Mouse (Mus musculus) G1E (cell line): Measurements from ENCODE around the gene Sik3. TPM values are rescaled to one million over a fixed set of nuclear protein-coding genes. Genes with fewer than 3 reads are reported as not detected.

Source experiments
- ATAC-seq: 2 replicates; pipeline ENCODE4 v1.8.0; 2016; ENCODE audit warnings: mild to moderate bottlenecking; ENCODE audit not compliant: insufficient number of reproducible peaks, poor library complexity, low FRiP score, severe bottlenecking; ENCODE audit errors: extremely low read depth
- DNase-seq: peaks from one replicate; pipeline ENCODE4 v3.0.0; 2012; ENCODE audit warnings: low spot score
- H3K27me3 ChIP-seq: 2 replicates; pipeline ENCODE4 v1.6.1; 2012; ENCODE audit warnings: mild to moderate bottlenecking, low read length, inconsistent platforms; ENCODE audit not compliant: insufficient read depth
- H3K36me3 ChIP-seq: replicated peaks from 2 replicates; pipeline ENCODE3; 2012; ENCODE audit warnings: mild to moderate bottlenecking, inconsistent platforms
- H3K4me1 ChIP-seq: 2 replicates; pipeline ENCODE4 v1.6.1; 2012; ENCODE audit warnings: low read depth, low read length, inconsistent platforms, mixed read lengths; ENCODE audit not compliant: insufficient read depth
- H3K4me3 ChIP-seq: 2 replicates; pipeline ENCODE4 v1.5.1; 2012; ENCODE audit warnings: low read depth, mild to moderate bottlenecking, inconsistent platforms, low read length, moderate library complexity, mixed read lengths
- H3K9me3 ChIP-seq: replicated peaks from 2 replicates; pipeline ENCODE4 v1.6.1; 2012; ENCODE audit warnings: inconsistent platforms
- CTCF ChIP-seq: IDR thresholded peaks from 2 replicates; pipeline ENCODE4 v1.5.1; 2012; ENCODE audit warnings: low read depth, low read length, inconsistent platforms, mixed read lengths
- GATA1 ChIP-seq: IDR thresholded peaks from 2 replicates; pipeline ENCODE4 v1.6.1; 2012; ENCODE audit warnings: borderline replicate concordance, low read length, inconsistent platforms, mixed read lengths
- GATA2 ChIP-seq: IDR thresholded peaks from 2 replicates; pipeline ENCODE4 v1.6.1; 2012; ENCODE audit warnings: low read depth, low read length, inconsistent platforms, borderline replicate concordance
- POLR2AphosphoS5 ChIP-seq: IDR thresholded peaks from 2 replicates; pipeline ENCODE4 v1.6.1; 2012; ENCODE audit warnings: low read depth, low read length, inconsistent platforms; ENCODE audit not compliant: insufficient replicate concordance
- TAL1 ChIP-seq: conservative IDR thresholded peaks from 2 replicates; pipeline ENCODE4 v1.6.1; 2012; ENCODE audit warnings: low read depth, low read length, inconsistent platforms, mixed read lengths
- polyA plus RNA-seq: library from polyadenylated mRNA; stranded (reverse); fragments of >175 nt; gene quantifications from 2 replicates; pipeline ENCODE4 v1.2.3, GENCODE M21; 2012
- total RNA-seq, 2 experiments: library from RNA; stranded (forward) in 1 of 2; stranded (reverse) in 1 of 2; fragments of 200-1000 nt in 1 of 2; fragments of >200 nt in 1 of 2; fragmentation: Nextera tagmentation in 1 of 2; gene quantifications; 2 replicates each; pipeline ENCODE4 v1.2.3; 2014 to 2017

Gene Sik3
- total and polyA plus RNA-seq, 3 experiments = 30.5 to 99.0 (median 49.1) TPM

GRCm38 (mm10) chr9:46235196-46235595, 222.6 kb downstream of the Sik3 start:
- DNase-seq (no peak), ATAC-seq (no peak)
- Histone ChIP-seq H3K4me3 (no peak overlapping the region), H3K4me1 (peaks cover 42% of the 10 kb centered on the region), H3K9me3 (no peaks in the 10 kb centered on the region), H3K36me3 (no peaks in the 10 kb centered on the region), H3K27me3 (peaks cover 62% of the 10 kb centered on the region)
- no peak for TF ChIP-seq GATA1
- no peak for TF ChIP-seq GATA2

GRCm38 (mm10) chr9:46235596-46235648, 222.8 kb downstream of the Sik3 start, which contains the start of gene Apoc3:
Gene Apoc3 (minus strand): TSS chr9:46235636.
- ATAC-seq = no peak
- no peak within 1 kb of the TSS for H3K4me3 ChIP-seq
- H3K4me1 ChIP-seq = peaks cover 41% of the 10 kb centered on the region
- H3K27me3 ChIP-seq = peaks cover 64% of the 10 kb centered on the region
- no peaks in the 10 kb centered on the region for H3K9me3 ChIP-seq
- no peak for TF ChIP-seq CTCF
- no peak for TF ChIP-seq POLR2AphosphoS5
- H3K36me3 ChIP-seq = no peaks in the 10 kb centered on the region
- DNase-seq = no peak

DNA sequence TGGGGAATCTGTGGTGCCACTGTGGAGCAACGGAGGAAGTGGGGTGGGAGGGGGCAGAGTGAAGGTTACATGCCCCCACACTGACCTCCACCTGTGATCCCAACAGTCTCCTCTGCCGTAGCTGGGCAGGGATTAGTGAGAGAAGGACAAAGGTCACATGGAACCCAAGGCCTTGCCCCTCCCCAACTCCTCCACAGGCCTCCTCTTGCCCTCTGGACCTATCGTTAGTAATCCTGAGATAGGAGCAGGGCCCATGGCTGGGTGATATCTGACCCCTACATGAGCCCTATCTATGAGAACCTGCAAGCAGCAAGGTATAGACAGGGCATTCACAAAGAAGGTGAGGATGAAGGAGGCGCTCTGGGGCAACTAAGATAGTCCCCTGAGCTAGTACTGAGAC, 223.0 kb downstream of the Sik3 start:
- DNase-seq = no peak
- Histone ChIP-seq H3K9me3 (no peaks in the 10 kb centered on the region), H3K27me3 (peaks cover 66% of the 10 kb centered on the region), H3K4me3 (no peak overlapping the region), H3K4me1 (peaks cover 41% of the 10 kb centered on the region), H3K36me3 (no peaks in the 10 kb centered on the region)
- TF ChIP-seq TAL1 (no peak), CTCF (no peak), GATA2 (no peak), GATA1 (no peak), POLR2AphosphoS5 (no peak)
- ATAC-seq = no peak

- ATAC-seq = no peak
- H3K4me3 ChIP-seq = no peak overlapping the region
- no peaks in the 10 kb centered on the region for H3K36me3 ChIP-seq
- no peak for DNase-seq
- H3K4me1 ChIP-seq = peaks cover 33% of the 10 kb centered on the region
- peaks cover 83% of the 10 kb centered on the region for H3K27me3 ChIP-seq
- TF ChIP-seq CTCF (no peak), GATA1 (no peak), TAL1 (no peak), POLR2AphosphoS5 (no peak), GATA2 (no peak)
- H3K9me3 ChIP-seq = no peaks in the 10 kb centered on the region
Observed at GRCm38 (mm10) chr9:46238850-46239249, 226.2 kb downstream of the Sik3 start.

DNA sequence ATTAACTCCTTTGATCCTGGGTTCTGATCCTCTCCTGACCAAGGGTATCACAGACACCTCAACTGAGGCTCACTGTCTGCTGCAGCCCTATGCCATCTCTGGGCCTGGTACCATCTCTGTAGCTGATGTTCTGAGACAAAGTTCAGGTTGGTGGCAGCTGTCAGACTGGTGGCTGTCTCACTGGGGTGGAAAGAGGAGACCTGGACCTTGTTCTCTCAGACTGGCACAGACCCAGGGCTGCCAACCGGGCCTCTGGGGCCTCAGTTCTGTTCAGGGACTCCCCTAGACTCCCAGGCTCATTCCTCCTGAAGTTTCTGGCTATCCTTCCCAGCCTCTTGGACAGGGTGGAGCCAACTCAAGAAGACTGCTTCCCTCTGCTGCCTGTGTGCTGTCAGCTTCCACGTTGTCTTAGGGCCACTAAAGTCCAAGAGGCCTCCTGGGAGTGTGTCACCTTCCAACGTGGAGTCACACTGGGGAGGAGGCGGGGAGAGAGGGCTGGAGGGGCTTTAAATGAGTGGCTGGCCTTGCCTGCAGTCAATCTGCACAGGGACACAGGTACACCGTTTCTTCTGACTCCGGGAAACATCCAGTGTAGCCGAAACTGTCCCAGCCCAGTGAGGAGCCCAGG, 228.0 kb downstream of the Sik3 start, which contains the start of gene Apoa4:
Gene Apoa4 (plus strand): TSS at position 171 of the 628 bp plus-strand sequence.
- Histone ChIP-seq H3K9me3 (no peaks in the 10 kb centered on the region), H3K27me3 (peaks cover 77% of the 10 kb centered on the region), H3K36me3 (no peaks in the 10 kb centered on the region), H3K4me3 (no peak within 1 kb of the TSS), H3K4me1 (peaks cover 28% of the 10 kb centered on the region)
- no peak for DNase-seq
- no peak for ATAC-seq
- TF ChIP-seq GATA2 (no peak), GATA1 (no peak), POLR2AphosphoS5 (no peak), CTCF (no peak), TAL1 (no peak)

- H3K4me3 ChIP-seq = no peak overlapping the region
- DNase-seq (no peak), ATAC-seq (no peak)
- no peaks in the 10 kb centered on the region for H3K36me3 ChIP-seq
- H3K27me3 ChIP-seq = peaks cover 70% of the 10 kb centered on the region
- no peaks in the 10 kb centered on the region for H3K9me3 ChIP-seq
- H3K4me1 ChIP-seq = peaks cover 34% of the 10 kb centered on the region
- TF ChIP-seq GATA2 (no peak), TAL1 (no peak), POLR2AphosphoS5 (no peak), GATA1 (no peak), CTCF (no peak)
Observed at GRCm38 (mm10) chr9:46241818-46242217, 229.2 kb downstream of the Sik3 start.

DNA sequence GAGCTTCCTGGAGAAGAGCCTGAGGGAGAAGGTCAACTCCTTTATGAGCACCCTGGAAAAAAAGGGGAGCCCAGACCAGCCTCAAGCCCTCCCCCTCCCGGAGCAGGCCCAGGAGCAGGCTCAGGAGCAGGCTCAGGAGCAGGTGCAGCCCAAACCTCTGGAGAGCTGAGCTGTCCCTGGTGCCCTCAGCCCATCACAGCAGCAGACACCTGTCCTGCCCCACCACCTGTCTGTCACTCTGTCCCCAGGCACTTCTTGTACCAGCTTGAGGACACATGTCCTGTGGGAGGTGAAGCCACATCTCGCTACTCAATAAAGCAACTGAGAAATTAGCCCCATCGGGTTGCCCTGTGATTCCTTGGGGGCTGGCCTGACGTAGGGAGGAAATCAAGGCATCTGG, 230.5 kb downstream of the Sik3 start:
- ATAC-seq (no peak), DNase-seq (no peak)

More for the DNA sequence above, 230.5 kb downstream of the Sik3 start:
- H3K27me3 ChIP-seq = peaks cover 61% of the 10 kb centered on the region
- peaks cover 39% of the 10 kb centered on the region for H3K4me1 ChIP-seq
- H3K36me3 ChIP-seq = no peaks in the 10 kb centered on the region
- H3K9me3 ChIP-seq = no peaks in the 10 kb centered on the region
- TF ChIP-seq CTCF (no peak), TAL1 (no peak), POLR2AphosphoS5 (no peak), GATA2 (no peak), GATA1 (no peak)
- no peak overlapping the region for H3K4me3 ChIP-seq
